24 mouse cellular contexts compared by ENCODE assay signal in the genomic region with DNA sequence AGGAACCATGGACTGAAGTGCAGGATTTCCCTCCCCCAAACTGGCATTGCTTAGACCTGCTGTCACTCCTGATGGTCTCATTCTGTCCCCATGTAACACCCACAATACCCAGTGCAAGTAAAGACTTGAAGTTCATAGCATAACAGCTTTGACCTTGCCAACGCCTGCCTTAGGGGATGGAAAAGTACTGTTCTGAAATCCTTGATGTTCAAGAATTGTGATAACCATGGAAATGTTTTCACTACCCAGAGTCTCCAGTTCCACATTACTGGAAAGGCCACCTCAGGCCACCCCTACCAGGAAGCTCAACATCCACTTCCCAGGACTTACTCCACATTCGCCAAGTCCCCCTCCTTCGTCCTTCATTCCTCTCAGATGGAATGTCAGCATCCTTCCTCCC. TPM values are rescaled to one million over a fixed set of nuclear protein-coding genes. Genes with fewer than 3 reads are reported as not detected.
DNase-seq lines count a peak whose midpoint lies in the region; ATAC-seq and TF ChIP-seq lines count a peak whose summit lies in the region.
"Not testable (repeated sequence)": the region's sequence is repeated elsewhere in the genome, so short reads cannot be mapped to it uniquely, and the experiment has no call there.
"Had no signal": no experiment of that assay in that cellular context is flagged by ENCODE, and none has a peak within 500 bp of the region (broad histone marks: within the 10 kb centered on the region; RNA-seq: fewer than 3 reads in every experiment).

No protein-coding gene starts in this region.

- WGBS in kidney, adult 2 months, result 62% methylated on average over 2 of the region's 3 CpGs
- WGBS in lung, postnatal 0 days, result 66% methylated on average over 2 of the region's 3 CpGs

- not testable (repeated sequence) for H3K36me3 ChIP-seq in kidney, adult 2 months (ENCODE audit: control insufficient read depth, insufficient read depth, low read length); lung, postnatal 0 days (ENCODE audit: insufficient read depth, low read length)

- H3K4me1 ChIP-seq in kidney, adult 2 months (ENCODE audit: control insufficient read depth, insufficient read depth, low read length); lung, postnatal 0 days (ENCODE audit: insufficient read depth, low read depth, low read length): not testable (repeated sequence)

- TF ChIP-seq EP300 in lung, postnatal 0 days (IDR thresholded peaks at IDR 0.05), result not testable (repeated sequence)

- DNase-seq in adrenal gland, adult (ENCODE audit: inconsistent age in 2 of 2, low spot score in 1 of 2), result peak; percentile 20 to 65
- peak; percentile 13 for DNase-seq in adrenal gland, adult 8-10 months
- DNase-seq in kidney, adult 11 months, result peak; percentile 65
- DNase-seq in kidney, adult 2 months, result peak; percentile 30
- DNase-seq in kidney, adult 9 months, result peak; percentile 60
- peak; percentile 2 for DNase-seq in lung, postnatal 0 days (ENCODE audit: low spot score)

- not testable (repeated sequence) for H3K9ac ChIP-seq in lung, postnatal 0 days (replicated peaks; ENCODE audit: low read depth)

- not testable (repeated sequence) for ATAC-seq in lung, postnatal 0 days

- TF ChIP-seq CTCF in kidney, adult 2 months (conservative IDR thresholded peaks at IDR 0.05; ENCODE audit: insufficient read depth, insufficient read length, low read depth, low read length); lung, postnatal 0 days (IDR thresholded peaks at IDR 0.05): not testable (repeated sequence)

- H3K9me3 ChIP-seq in lung, postnatal 0 days (ENCODE audit: low read length), result not testable (repeated sequence)

- TF ChIP-seq POLR2A in kidney, adult 2 months (IDR thresholded peaks at IDR 0.05; ENCODE audit: low read depth, low read length), result not testable (repeated sequence)

- H3K4me3 ChIP-seq in kidney, adult 2 months (ENCODE audit: insufficient read depth, low read depth, low read length); lung, postnatal 0 days (ENCODE audit: low read depth, low read length): not testable (repeated sequence)

- not testable (repeated sequence) for H3K4me2 ChIP-seq in lung, postnatal 0 days (replicated peaks; ENCODE audit: low read depth, low read length)

- H3K27ac ChIP-seq in kidney, adult 2 months (ENCODE audit: insufficient read depth, low read depth, low read length); lung, postnatal 0 days (ENCODE audit: low read length): not testable (repeated sequence)

- H3K27me3 ChIP-seq in kidney, adult 2 months (replicated peaks; ENCODE audit: control insufficient read depth, insufficient read depth, low read length); lung, postnatal 0 days (replicated peaks; ENCODE audit: insufficient read depth, low read length): not testable (repeated sequence)

RNA-seq across cellular contexts. Expression of a gene that starts 0.3 kb away (rescaled TPM):
- total RNA-seq in adrenal gland, adult 8-10 months (2022), result not detected
- polyA plus RNA-seq in kidney, adult 2 months (2012; rRNA removed), result not detected in 2 replicates
- polyA plus RNA-seq in lung, postnatal 0 days (2015; fragmentation: Nextera tagmentation; extraction: Ambion mirVana), result not detected in 2 replicates
- total RNA-seq: adrenal gland, postnatal 10 days; adrenal gland, postnatal 25 days; adrenal gland, postnatal 4 days; CH12.LX; common myeloid progenitor, adult 5-6 weeks; G1E had no signal
- polyA plus RNA-seq: activated CD4-positive, CD25-positive, alpha-beta regulatory T cell, adult 4 months; brain, embryonic 14.5 days; CD4-positive, CD25-positive, alpha-beta regulatory T cell, adult 4 months; embryonic facial prominence, embryonic 11.5 days; embryonic facial prominence, embryonic 13.5 days; embryonic facial prominence, embryonic 15.5 days; erythroblast, embryonic 14.5 days; forebrain, embryonic 10.5 days; forebrain, embryonic 12.5 days; forebrain, embryonic 14.5 days; forebrain, embryonic 16.5 days; G1E; Patski had no signal

RNA-seq across cellular contexts. Expression of a gene that starts 23.9 kb away (rescaled TPM):
- total RNA-seq in adrenal gland, adult 8-10 months (2022), result not detected
- polyA plus RNA-seq in kidney, adult 2 months (2012; rRNA removed), result not detected in 2 replicates
- polyA plus RNA-seq in lung, postnatal 0 days (2015; fragmentation: Nextera tagmentation; extraction: Ambion mirVana), result not detected in 2 replicates
- total RNA-seq: adrenal gland, postnatal 10 days; adrenal gland, postnatal 25 days; adrenal gland, postnatal 4 days; CH12.LX; common myeloid progenitor, adult 5-6 weeks had no signal
- polyA plus RNA-seq: activated CD4-positive, CD25-positive, alpha-beta regulatory T cell, adult 4 months; brain, embryonic 14.5 days; CD4-positive, CD25-positive, alpha-beta regulatory T cell, adult 4 months; embryonic facial prominence, embryonic 11.5 days; embryonic facial prominence, embryonic 13.5 days; embryonic facial prominence, embryonic 15.5 days; erythroblast, embryonic 14.5 days; forebrain, embryonic 10.5 days; forebrain, embryonic 12.5 days; forebrain, embryonic 14.5 days; forebrain, embryonic 16.5 days; G1E; Patski had no signal

Comparison
In these comparisons a context has a peak if more than half of its experiments do, and no peak if none do; other contexts are left out.
1. DNase-seq: peak in every context shown above with its lines; median percentile 65 in kidney, adult 11 months; 60 in kidney, adult 9 months; 42 in adrenal gland, adult; 30 in kidney, adult 2 months; 13 in adrenal gland, adult 8-10 months; 2 in lung, postnatal 0 days.